Mouse (Mus musculus) megakaryocyte-erythroid progenitor cell, adult 5-6 weeks (primary cell): ENCODE results near the gene Coro2b. TPM values are rescaled to one million over a fixed set of nuclear protein-coding genes. Genes with fewer than 3 reads are reported as not detected.

Experiments used
- ATAC-seq: replicated peaks from 2 replicates; pipeline ENCODE4 v1.8.0; 2016; ENCODE audit warnings: mild to moderate bottlenecking, inconsistent platforms; ENCODE audit not compliant: severe bottlenecking, poor library complexity, low FRiP score, low TSS enrichment
- total RNA-seq, 2 experiments: library from RNA; stranded (forward) in 1 of 2; stranded (reverse) in 1 of 2; fragments of 200-1000, 215-1000 nt in 1 of 2; fragments of >200 nt in 1 of 2; fragmentation: Nextera tagmentation in 1 of 2; gene quantifications; 2 replicates each; pipeline ENCODE4 v1.2.3; 2014 to 2017

Gene Coro2b
- total RNA-seq, 2 experiments from 2014 or later = 1.2 TPM; not detected in 1

- ATAC-seq = no peak
Observed at GRCm38 (mm10) chr9:62484107-62484506, 52.7 kb downstream of the Coro2b start.

DNA sequence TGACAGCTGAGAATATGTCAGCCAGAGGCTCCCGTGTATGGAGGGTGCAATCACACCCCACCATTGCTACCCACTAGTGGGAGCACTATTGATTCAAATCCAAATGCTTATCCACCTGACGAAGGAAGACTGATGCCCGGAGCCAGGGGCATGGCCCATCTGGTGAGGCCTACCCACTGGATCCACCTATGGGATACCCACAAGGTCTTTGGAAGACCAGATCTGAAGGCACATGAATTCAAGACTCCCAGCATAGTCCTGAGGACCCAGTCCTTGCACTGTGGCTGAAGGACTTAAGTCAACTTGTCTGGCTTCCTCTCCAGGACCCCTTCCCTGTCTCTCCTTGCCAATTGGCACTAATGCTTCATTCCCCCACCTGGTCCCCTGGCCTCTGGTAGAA, 54.1 kb downstream of the Coro2b start:
- no peak for ATAC-seq

- ATAC-seq = no peak
Observed at GRCm38 (mm10) chr9:62480898-62481642, 55.8 kb downstream of the Coro2b start.

- no peak for ATAC-seq
Observed at GRCm38 (mm10) chr9:62480149-62480548, 56.7 kb downstream of the Coro2b start.

DNA sequence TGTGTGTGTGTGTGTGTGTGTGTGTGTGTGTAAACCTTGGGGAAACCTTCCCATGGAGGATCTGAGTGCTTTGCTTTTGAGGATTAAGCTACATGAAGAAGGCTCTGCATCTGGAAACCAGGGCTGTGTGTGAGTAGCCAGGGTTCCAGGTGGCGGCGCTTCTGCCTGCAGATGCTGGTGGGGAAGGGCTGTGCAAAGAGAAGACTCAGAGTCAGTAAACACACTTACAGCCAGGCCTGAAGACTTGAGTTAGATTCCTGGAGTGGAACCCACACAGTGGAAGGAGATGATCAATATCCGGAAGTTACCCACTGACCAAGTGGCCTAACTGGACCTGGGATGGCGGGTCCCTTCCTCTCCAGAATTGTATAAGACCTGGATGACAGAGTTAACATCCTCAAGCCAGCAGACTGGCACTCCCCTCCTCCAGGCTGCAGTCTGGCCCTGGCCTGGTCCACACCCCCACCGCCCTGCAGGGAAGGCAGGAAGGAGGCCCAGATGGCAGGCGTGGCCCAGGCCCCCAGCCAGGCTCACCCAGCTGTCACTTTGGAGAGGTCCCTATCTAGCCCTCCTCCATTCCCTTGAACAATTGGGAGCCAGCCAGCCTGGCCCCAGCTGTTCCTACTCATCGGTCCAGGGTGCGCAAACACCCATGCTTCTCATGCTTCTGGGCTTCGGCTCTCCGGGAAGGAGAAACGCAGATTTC, 59.9 kb downstream of the Coro2b start:
- ATAC-seq = 0 out of 2 replicates have a peak, but pooled peaks have one; percentile 26

DNA sequence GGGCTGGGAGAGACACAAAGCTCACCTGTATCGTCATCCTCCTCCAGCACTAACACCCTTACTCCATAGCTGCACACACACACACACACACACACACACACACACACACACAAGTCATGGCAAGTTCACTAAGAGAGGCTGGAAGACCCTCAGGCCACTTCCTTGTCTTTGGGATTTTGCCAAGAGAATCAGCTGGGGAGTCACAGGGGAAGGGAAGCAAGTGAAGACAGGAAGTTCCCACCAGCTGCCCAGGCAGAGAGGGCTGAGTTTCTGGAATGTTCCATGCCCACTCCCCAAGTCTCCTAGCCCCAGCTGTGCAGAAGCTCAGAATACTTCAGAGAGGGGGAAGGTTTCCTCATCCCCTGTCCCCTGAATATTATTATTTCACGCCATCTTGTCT, 62.6 kb downstream of the Coro2b start:
- no peak for ATAC-seq

DNA sequence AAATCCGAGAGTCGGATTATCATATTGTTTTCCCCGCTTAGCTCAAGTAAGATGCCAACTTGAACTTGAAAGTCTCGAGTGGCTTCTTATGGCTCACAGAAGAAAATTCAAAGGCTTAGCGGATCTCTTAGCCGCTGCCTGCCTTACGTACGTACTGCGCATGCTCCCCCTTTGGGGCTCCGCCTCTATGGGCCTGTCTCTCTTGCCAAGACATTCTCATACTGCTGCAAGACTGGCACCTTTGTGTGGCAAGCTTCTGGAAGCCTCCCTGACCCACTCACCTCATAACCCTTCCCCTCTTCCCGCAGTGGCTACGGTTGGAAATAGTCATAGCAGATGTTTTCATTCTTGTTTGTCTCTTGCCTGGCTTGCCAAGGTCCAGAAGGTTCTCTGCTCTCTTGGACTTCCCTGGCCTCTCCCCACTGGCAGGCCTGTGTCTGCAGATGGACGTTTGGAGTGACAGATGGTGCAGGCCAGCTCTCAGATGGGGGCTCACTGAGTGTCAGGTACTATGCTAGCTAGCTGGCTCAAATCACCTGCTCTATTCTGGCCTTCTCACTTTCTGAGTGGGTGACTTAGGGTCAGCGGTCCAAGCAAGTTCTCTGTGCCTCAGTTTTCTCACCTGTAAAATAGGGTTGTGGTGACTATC, 65.2 kb downstream of the Coro2b start:
- ATAC-seq = no peak

DNA sequence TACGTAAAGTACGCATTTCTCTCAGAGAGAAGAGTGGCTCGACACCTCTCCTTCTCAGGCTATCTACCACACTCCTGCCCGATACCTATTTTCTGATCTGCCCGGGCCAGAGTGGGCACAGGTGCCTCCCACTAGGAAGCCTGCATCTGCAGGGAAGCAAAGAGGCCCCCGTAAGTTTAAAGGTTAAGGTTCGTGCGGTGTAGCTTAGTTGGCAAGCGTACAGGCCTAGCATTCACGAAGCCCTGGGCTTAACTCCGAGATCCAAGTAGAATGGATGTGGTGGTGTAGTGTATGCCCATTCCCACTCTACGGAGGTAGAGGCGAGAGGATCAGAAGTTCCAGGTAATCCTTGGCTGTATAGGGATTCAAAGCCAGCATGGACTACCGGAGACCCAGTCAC, 65.8 kb downstream of the Coro2b start:
- no peak for ATAC-seq

DNA sequence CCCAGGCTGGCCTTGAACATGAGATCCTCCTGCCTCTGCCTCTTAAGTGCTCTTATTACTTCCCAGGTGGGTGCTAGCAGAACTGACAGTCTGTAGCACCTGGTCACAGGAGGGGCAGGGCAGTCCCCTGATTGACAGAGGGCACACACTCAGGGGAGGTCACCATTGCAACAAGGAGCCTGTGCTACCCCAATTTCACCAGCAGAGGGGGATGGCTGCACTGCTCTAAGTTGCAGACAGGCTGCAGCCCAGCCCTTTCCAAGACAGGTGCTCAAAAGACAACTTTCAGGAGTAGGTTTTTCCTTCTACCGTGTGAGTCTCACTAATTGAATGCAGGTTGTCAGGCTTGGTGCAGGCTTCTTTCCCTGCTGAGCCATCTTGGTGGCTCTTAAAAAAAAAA, 66.4 kb downstream of the Coro2b start:
- peak; percentile 87 for ATAC-seq

DNA sequence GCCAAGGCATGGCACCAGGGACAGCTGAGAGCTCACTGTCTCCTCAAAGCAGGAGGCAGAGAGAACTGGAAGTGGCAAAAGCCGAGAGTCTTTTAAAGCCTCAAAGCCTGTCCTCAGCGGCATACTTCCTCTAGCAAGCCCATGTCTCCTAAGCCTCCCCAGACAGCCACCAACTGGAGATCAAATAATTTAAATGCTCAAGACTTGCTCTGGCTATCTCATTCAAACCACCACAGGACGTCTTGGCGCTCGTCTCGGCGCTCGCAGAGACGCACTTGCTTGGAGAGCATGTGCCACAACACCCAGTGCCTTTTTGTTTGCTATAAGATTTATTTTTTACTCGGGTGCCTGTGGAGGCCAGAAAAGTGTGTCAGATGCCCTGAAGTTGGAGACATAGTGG, 67.1 kb downstream of the Coro2b start:
- no peak for ATAC-seq

DNA sequence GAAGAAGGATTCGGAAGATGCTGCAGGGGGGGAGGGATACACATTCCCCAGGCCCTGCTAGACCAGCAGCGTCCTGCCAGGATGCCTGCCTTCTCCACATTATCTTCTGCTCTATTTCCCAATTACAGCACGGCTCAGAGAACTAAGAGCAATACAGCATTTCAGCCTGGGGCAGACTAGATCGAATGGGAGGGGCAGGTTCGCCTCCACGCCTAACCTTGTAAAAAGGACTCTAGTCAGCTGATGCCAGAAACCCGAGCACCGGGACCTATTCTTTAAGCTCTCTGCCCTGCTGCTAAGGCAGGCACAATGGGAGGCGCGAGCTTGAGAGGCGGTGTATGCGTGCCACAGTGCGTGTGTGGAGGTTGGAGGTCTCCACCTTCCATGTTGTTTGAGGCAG, 67.7 kb downstream of the Coro2b start:
- ATAC-seq = no peak

GRCm38 (mm10) chr9:62467413-62467784, 69.4 kb downstream of the Coro2b start:
- no peak for ATAC-seq

DNA sequence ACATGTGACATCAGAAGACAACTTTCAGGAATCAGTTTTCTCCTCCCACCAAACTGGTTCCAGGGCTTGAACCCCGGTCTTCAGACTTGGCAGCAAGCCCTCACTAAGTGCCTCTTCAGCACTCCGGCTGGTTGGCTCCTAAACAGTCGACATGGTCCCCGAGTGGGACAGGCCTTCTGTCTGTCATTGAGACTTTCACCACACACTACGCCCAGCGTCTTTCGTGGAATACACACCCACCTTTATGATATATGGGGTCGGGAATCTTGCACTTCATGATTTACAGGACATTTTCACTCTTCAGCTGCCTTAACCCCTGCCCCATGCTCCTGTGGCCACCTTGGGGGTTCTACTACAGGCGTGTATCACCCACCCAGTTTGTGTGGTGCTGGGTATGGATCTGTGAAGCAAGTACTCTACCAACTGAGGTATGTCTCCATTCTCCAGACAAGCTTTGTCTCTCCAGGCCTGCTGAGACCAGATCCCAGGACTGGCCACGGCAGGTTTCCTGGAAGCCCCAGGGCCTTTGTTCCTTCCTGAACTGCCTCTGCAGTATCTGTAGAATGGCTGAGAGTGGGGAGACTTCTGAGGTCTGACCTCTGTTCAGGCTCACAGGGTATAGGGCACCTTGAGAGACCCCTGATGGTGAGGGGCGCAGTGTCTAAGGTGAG, 70.0 kb downstream of the Coro2b start:
- ATAC-seq = no peak

- no peak for ATAC-seq
Observed at GRCm38 (mm10) chr9:62466053-62466452, 70.8 kb downstream of the Coro2b start.

GRCm38 (mm10) chr9:62464727-62465126, 72.1 kb downstream of the Coro2b start:
- ATAC-seq = no peak

DNA sequence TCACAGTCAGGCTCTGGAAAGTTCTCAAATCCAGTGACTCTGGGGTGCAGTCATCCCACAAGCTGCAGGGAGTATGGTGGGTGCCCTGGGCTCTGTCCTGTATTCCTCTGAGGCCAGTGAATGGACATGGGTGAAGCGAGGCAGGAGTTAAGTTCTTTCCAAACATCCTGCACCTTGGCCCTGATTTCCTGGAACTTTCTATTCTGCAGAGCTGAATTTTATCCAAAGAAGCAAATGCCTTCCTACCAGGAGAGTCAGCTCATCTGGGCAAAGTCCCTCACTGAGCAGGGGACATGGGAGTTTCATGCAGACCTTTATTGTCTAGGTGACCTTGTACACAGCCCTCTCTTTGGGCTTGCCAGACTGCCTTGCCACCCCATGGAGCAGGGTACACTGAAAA, 75.1 kb downstream of the Coro2b start:
- ATAC-seq = no peak

- ATAC-seq = no peak
Observed at GRCm38 (mm10) chr9:62461095-62461494, 75.7 kb downstream of the Coro2b start.

DNA sequence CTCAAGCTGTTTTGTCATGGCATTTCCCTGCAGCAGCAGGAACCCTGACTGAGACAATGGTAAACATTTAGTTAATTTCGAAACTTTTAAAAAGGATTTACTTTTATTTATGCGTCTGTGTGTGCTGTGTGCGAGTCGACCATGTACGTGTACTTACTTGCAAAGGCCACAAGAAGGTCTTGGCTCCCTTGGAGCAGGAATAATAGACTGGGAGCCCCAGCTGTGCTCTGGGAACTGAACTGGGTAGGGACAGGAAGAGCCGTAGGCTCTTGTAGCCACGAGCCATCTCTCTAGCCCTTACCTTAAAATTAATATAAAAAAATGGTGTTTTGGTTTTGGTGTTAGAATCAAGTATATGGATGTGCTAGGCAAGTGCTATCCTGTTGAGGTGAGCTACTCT, 76.8 kb downstream of the Coro2b start:
- no peak for ATAC-seq

DNA sequence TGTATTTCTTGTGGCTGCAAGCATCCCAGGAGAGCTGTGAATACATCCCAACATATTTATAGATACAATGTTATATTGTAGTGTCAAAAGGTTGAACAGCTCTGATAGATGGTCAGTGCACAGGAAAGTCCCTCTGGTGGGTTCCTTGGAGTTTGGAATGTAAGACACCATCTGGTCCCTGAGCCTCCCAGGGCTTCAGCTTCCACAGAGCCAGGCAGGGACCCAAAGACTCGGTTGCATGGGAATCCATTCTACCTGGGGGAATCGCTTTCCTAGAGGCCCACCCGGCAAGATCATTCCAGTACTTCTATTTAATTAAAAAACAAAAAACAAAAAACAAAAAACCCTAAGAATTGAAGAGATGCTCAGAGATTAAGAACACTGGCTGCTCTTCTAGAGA, 78.4 kb downstream of the Coro2b start:
- ATAC-seq = no peak

- ATAC-seq = no peak
Observed at GRCm38 (mm10) chr9:62456015-62456414, 80.8 kb downstream of the Coro2b start.
